Mouse (Mus musculus) mature B cell (primary cell): ENCODE results near the gene Gm20521.

Experiments used
- in situ Hi-C: fragments of 300-500 bp; cut with MboI; formaldehyde crosslinking; loops from 2 replicates; pipeline ENCODE4 v1.14.3; 2019

Gene Gm20521

DNA sequence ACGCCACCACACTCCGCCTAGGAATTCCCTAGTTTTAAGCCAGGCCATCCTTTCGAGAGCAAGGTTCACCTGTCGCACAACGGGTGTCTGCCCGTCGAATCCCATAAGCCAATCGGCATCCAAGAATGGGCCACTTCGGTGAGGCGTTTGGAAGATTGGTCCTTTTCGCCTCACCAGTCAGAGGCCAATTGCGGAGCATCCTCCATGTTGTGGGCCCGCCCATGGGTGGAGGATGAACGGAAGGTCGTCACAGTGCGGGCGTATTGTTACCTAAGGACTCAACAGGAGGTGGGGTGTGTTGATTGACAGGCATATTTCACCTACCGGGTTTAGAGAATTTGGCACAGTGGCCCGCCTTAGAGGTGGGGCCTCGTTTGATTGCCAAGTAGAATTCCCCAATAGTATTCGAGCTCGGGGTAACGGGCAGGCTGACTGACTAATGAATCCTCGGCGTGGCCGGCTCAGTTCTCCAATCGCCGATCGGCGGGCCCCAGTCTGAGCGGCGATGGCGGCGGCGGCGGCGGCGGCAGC is 10.5 kb downstream of the Gm20521 start:
- in situ Hi-C loops: no loop called here

DNA sequence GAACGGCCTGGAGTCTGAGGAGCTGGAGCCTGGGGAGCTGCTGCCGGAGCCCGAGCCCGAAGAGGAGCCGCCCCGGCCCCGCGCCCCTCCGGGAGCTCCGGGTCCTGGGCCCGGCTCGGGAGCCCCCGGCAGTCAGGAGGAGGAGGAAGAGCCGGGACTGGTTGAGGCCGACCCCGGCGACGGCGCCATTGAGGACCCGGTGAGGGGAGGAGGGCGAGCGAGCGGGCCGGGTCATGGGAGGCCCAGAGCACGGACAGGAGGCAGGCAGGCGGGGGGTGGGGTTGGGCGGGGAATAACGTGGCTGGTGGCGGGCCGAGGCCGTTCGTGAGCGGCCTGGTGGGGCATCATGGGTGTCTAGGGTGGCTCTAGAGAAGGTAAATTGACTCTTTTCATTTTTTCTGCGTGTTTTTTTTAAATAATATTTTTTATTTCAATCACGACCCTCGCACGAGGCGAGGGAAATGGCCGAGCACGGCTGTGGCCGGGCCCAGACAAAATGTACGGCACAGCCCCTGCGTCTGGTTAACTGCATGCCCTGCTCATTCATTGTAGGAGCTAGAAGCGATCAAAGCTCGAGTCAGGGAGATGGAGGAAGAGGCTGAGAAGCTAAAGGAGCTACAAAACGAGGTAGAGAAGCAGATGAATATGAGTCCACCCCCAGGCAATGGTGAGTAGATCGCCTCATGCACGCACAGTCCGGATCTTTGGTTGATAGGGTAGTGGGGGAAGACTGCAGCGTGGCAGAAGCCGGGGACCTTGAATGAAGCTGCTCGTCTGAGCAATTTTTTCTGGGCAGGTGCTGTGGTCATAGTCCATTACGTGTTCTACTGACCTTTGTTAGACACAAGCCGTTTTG is 11.3 kb downstream of the Gm20521 start:
- in situ Hi-C loops: no loop called here

GRCm38 (mm10) chr14:54897445-54897844 is 14.2 kb downstream of the Gm20521 start:
- in situ Hi-C loops: no loop called here

GRCm38 (mm10) chr14:54900383-54900782 is 17.1 kb downstream of the Gm20521 start:
- in situ Hi-C loops: loop anchor here (10.0 kb wide), 1 partner anchor 114 kb away; the partner anchor contains the start of gene Ngdn

GRCm38 (mm10) chr14:54903641-54904040 is 20.4 kb downstream of the Gm20521 start:
- in situ Hi-C loops: loop anchor here (10.0 kb wide), 1 partner anchor 111 kb away; the partner anchor contains the start of gene Ngdn

DNA sequence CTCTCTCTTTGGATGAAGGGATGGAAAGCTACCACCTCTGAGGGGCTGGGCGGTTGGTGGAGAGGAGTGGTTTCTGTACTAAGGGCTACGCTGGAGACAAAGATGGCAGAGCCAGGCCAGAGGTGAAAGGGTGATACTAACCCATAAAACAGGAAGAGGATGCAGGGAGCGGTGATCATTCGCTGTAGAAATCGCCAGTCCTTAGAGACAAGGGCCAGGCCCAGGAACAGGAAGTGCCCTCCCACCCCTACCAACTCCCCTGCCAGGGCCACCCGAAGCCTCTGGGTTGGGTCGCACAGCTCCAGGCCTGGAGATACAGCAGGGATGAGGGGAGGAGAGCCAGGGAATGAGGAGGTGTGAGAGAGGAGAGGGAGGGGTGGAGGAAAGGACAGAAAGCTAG is 25.4 kb downstream of the Gm20521 start:
- in situ Hi-C loops: loop anchor here (10.0 kb wide), 1 partner anchor 106 kb away; the partner anchor contains the start of gene Ngdn

GRCm38 (mm10) chr14:54912109-54912850 is 29.0 kb downstream of the Gm20521 start:
- in situ Hi-C loops: no loop called here

GRCm38 (mm10) chr14:54912886-54913285 is 29.6 kb downstream of the Gm20521 start, which contains the start of gene Slc22a17:
TSS of gene Slc22a17 (minus strand) at chr14:54913132.
- in situ Hi-C loops: no loop called here

DNA sequence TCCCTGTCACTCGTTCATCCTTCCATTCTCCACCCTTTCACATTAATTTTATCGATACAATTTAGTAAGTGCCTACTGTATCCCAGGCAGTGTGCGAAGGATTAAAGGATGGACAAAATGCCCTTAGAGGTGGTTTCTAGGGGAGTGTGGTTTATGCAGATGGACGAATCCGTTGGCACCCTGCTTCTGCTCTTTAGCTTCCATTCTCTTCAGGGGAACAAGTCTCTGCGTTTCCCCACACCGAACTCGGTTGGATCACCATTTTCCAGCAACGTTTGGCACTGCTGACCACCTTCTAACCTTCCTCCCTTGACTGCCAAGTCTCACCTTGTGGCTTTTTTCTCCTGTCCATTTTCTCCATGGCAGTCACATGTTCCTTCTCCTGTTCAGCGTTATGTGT is 30.1 kb downstream of the Gm20521 start:
- in situ Hi-C loops: no loop called here

DNA sequence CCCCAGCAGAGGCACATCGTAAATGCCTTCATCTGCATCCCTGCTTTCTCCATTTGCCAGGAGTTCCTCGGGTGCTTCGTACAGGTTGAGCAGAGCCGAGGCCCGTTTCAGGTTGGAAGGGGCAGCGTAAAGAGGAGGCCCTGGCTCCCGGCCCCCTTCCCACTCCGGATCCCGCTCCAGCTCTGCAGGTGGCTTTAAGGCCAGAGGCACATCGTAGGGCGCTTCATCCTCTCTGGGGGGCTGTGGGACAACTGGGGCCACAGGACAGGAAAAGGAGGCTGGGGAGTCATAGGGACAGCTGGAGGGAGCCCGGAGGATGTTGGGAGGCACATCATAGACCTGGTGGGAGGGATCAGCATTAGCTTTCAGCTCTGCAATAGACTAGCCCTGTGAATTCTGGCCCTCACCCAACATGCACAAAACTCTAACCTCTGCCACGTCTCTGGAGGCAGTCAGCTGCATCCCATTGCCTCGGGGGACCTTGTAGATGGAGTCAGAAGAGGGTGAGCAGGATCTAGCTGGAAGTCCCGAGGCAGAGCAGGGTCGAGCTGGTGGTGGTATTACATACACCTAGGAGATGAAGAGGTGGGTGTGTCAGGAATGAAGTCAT is 36.9 kb downstream of the Gm20521 start:
- in situ Hi-C loops: no loop called here

DNA sequence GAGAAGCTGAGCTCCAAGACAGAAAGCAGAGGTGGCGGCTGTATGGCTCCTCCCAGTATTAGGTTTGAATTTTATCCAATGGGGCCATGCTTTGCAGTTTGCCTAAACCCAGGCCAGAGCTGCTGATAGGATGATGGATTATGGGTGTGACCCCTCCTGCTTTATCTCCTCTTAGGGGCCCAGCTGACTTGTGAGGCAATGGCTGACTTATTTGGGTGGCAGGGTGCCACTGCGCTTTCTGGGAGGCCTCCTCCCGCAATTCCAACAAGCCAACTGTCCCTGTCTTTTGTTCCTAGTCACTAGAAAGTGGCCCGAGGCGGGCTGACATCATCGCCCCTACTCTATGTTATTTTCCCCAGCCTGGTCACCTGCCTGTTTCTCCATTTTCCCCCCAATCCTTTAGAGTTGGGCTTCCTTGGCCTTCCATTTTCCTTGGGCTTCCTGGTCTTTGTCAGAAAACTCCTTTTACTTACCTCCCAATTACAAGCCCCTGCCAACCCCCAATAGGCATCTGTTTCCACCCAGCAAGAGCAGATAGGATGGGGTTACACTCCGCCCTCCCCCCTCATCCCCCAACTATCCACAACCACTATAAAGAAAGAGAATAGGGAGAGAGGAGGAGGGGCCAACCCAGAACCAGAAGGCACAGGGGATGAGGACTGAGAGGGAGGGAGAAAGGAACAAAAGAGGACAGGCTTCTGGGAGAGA is 41.6 kb downstream of the Gm20521 start:
- in situ Hi-C loops: no loop called here

DNA sequence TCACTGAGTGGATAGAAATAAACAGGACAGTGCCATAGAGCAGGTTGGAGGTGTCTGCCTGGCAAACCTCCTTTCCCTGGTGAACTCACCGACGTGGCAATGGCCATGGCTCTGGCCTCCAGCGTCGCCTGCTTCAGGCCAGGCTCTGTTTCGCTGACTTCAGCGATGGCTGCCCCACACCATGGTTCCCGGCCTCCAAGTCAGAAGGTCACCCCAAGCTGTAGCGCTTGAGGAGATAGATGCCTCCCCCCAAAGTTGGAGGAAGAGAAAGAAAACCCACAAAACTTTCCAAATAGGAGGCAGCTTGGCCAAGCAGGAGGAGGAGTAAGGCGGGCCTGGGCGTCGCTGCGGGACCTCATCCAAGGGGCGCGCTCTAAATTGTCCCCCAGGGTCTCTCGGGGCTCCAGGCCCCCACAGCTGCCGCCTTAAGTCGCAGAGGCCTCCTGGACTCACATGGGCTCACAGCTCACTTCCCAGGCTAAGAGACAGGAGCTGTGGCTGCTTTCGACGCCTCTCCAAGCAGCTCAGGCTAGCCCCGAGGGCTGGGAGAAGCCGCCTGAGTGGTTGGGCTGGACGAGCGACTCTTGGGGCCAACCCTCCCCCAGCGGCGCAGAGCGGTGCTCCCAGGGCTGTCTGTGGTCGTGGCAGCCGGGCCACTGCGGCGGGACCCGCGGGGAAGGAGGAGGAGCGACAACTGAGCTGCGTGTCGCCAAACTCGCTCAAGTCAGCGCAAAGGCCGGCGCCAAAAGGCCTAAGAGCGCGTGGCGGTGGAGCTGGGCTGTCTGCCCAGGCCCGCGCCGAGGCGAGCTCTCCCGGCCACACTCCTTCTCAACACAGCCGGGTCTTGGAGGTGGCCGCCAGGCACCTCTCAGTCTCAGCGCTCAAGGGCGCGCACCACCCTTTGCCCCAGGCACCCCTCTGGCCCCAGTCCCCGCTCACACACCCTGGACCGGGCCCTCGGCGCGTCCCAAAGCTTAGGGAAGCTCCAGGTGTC is 42.4 kb downstream of the Gm20521 start, which contains the start of gene Efs:
TSS of gene Efs (minus strand) at position 778 of the 994 bp plus-strand sequence.
- in situ Hi-C loops: no loop called here

GRCm38 (mm10) chr14:54926401-54927158 is 43.3 kb downstream of the Gm20521 start:
- in situ Hi-C loops: no loop called here

GRCm38 (mm10) chr14:54927296-54927695 is 44.1 kb downstream of the Gm20521 start:
- in situ Hi-C loops: no loop called here

GRCm38 (mm10) chr14:54929801-54930200 is 46.6 kb downstream of the Gm20521 start:
- in situ Hi-C loops: no loop called here

DNA sequence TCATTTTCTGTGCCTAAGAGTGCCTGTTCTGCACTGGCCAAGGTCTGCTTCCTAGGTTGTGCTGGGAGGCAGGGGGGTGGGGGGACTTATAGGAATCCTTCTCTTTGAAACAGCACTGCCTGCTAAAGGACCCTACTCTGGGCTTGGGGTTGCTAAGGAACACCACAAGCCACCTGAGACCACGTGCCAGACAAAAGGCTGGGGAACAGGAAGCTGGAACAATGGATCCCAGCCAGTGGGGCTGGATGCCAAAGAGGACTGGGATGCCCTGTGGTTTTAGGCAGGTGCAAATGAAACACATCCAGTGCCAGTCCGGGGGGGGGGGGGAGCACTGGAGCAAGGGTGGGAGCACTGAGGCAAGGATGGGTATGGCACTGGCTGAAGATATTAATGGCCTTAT is 47.2 kb downstream of the Gm20521 start:
- in situ Hi-C loops: no loop called here

GRCm38 (mm10) chr14:54932645-54933150 is 49.5 kb downstream of the Gm20521 start, which contains the start of gene Il25:
TSS of gene Il25 (plus strand) at chr14:54932695.
- in situ Hi-C loops: no loop called here

GRCm38 (mm10) chr14:54935904-54936830 is 52.9 kb downstream of the Gm20521 start, which contains the start of gene Cmtm5:
TSS of gene Cmtm5 (plus strand) at chr14:54936261.
- in situ Hi-C loops: no loop called here
